Mouse (Mus musculus) cerebellum, postnatal 10 days (tissue): Measurements from ENCODE around the gene Wdr54.

Experiments used
- DNase-seq, 2 experiments: peaks; one replicate each; pipeline ENCODE4 v3.0.0; 2021; ENCODE audit warnings: mixed read lengths in 2 of 2

Wdr54 gene

GRCm38 (mm10) chr6:83156259-83156684 is at the start of gene Wdr54, which contains the start of gene 1700003E16Rik:
TSS of gene Wdr54 (minus strand) at chr6:83156397.
TSS of gene 1700003E16Rik (plus strand) at chr6:83156404.
- peak; percentile 92 to 94 for DNase-seq

GRCm38 (mm10) chr6:83205851-83206250 is 49.7 kb upstream of the Wdr54 start:
- DNase-seq: no peak

DNA sequence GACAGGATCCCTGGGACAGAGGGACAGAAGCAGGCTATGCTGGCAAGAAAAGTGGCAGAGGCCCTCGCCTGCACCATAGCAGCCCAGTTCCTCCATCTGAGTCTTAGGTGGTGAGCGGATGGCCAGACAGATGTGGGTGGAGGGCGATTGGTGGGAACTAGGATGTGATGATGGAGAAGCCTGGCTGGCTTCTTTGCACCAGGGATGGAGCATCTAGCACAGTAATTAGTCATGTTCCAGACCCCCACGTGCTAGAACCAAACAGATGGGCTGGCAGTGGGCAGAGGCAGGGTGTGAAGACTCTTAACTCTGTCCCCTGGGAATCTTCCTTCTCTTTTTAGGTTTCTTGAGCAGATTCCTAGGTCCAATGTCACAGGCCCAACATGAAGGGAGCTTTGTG is 47.1 kb upstream of the Wdr54 start:
- no peak for DNase-seq

DNA sequence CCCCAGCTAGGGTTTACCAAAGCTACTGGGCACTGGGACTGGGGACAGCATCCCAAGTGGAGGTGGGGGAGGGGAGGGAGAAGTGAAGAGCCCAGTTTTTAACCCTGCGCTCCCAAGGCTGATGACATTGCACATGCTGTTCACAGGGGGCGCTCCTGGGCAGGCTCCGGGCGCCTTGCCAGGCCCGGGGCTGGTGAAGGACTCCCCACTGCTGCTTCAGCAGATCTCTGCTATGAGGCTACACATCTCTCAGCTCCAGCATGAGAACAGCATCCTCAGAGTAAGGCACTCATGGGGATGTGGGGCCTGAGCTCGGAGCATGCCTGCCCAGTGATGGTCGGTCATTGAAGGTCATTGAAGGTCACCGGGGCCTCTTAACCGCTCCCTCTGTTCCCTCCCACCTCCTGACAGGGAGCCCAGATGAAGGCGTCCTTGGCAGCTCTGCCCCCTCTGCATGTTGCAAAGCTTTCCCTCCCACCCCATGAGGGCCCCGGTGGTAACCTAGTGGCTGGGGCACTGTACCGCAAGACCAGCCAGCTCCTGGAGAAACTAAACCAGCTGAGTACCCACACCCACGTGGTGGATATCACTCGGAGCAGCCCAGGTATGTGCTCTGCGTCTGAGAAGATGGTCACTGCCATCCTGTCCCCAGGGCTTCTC is 41.3 kb upstream of the Wdr54 start:
- peak; percentile 86 to 87 for DNase-seq

GRCm38 (mm10) chr6:83193571-83193970 is 37.4 kb upstream of the Wdr54 start:
- no peak for DNase-seq

GRCm38 (mm10) chr6:83186946-83187345 is 30.7 kb upstream of the Wdr54 start:
- no peak for DNase-seq

GRCm38 (mm10) chr6:83185895-83186861 is 30.0 kb upstream of the Wdr54 start:
- DNase-seq: peak; percentile 93 to 95

DNA sequence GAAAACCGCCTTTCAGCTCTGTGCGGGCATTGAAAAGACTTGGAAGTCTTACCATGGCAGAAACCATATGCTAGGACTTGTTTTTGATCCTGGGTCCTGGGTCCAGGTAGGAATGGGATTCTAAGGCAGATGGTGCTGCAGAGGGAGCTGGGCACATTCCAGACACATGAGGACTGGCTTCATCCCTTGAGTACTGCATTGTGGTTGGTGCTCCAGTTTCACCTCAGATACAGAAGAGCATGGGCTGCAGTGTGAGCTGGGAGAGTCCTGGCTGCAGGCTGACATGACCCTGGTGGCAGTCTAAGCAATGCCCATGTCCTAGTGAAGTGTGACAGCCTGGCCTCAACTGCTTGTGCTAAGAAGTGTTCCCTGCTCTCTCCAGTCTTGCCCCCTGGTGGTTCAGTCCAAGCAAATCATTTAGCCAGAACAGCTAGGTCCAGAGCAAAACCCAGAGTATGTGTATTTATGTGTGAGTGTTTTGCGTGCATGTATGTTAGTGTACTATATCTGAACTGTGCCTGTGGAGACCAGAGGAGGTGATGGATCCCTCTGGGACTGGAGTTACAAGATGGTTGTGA is 28.8 kb upstream of the Wdr54 start:
- DNase-seq: peak in 1 of 2 experiments; percentile 61

DNA sequence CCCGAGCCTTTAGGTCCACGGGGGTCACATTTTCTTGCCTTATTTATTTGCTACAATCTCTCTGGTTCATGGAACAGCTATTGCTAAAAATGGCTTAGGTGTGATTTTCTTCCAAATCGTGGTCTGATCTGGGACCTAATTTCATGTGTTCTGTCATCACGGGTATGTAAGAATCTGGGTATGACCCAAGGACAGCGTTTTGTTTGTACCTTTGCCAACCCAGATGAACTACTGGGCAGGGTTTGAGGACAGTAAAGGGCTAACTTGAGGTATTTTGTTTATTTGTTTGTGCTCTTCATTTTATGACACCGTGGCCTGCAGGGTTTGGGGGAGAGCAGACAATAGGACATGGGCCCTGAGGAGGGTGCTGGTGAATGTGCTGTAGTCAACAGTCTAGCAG is 24.4 kb upstream of the Wdr54 start:
- DNase-seq: no peak

GRCm38 (mm10) chr6:83179390-83180117 is 23.4 kb upstream of the Wdr54 start:
- peak; percentile 70 to 76 for DNase-seq

DNA sequence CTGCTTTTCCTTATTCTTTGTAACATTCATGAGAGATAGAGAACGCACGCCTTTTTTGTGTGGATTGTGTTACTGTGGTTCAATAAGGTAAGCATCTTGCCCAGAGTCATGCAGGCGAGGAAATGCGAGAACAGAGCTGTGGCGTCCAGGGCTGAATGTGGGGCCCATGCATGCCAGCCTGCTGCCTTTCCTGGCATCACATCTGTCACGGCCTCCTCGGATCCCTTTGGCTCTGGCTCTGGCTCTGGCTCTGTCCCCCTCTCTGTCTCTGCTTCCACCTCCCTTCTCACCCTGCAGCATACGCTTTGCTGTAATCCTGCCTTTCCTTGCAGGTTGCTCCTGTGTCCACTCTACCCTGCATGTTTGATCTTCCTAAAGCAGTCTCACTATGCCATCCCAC is 19.8 kb upstream of the Wdr54 start:
- DNase-seq: peak; percentile 48 to 69

GRCm38 (mm10) chr6:83172240-83172920 is 16.2 kb upstream of the Wdr54 start:
- no peak for DNase-seq

- DNase-seq: no peak
Observed at GRCm38 (mm10) chr6:83171063-83171462, 14.9 kb upstream of the Wdr54 start.

DNA sequence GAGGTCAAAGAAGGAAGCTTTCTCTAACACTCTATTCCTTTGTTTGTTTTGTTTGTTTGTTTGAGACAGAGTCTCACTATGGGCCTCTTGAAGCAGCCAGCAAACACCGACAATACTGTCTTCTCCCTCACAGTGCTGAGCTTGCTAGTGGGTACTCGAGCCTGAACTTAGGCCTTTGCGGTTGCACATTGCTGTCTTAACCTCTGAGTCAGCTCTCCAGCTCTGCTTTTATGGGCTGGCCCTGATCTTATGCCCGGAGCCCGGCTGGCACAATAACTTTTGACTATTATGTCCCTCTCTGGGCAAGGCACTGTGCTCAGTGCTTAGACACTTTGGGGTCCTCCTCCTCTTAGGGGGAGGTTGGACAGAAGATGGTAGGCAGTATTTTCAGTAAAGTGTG is 13.7 kb upstream of the Wdr54 start:
- no peak for DNase-seq

GRCm38 (mm10) chr6:83166243-83166630 is 10.0 kb upstream of the Wdr54 start:
- no peak for DNase-seq

- DNase-seq: peak; percentile 98
Observed at GRCm38 (mm10) chr6:83165607-83166242, 9.5 kb upstream of the Wdr54 start, which contains the start of gene Dctn1. TSS of gene Dctn1 (plus strand) at chr6:83165920.

DNA sequence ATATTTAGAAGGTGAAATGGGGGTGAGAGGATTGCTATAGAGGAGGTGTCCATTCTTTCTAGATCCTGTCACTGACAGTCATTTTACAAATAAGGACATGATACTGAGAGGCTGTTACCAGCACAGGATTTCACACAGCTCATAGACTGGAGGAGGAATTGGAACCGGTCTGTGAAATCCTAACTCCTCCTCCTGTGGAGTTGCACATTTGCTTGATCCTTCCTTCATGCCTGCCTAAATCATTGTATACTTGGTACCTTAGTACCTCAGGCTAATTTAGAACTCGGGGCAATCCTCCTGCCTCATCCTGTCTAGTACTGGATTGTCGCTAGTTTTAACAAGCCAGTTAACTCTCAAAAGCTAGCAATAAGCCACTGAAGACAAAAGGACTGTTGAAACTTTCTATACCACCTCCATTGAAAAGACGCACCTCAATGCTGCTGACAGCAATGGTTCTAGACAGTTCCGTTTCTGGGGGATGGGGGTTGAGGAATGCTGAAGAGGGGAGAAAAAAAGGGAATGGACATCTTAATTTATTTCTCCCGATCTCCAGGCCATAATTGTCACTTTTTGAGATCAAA is 8.9 kb upstream of the Wdr54 start:
- no peak for DNase-seq

DNA sequence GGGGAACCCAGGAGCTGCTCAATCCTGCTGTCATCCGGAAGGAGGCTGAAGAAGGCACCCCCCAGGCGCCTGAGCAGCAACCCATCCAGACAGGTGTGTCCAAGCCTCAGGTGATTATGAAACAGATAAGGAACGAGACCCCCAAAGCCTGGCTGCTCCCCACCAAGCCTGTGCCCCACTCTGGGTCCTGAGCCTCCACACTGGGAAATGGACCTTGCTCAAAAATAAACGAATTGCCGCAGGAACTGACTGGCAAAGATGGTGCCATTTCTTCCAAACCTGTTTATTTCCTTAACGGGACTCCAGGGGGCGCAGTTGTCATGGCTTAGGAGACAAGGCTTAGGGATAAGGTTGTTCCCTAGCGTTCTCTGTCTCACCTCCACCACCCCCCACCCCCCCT is 6.5 kb upstream of the Wdr54 start:
- peak; percentile 84 to 89 for DNase-seq

DNA sequence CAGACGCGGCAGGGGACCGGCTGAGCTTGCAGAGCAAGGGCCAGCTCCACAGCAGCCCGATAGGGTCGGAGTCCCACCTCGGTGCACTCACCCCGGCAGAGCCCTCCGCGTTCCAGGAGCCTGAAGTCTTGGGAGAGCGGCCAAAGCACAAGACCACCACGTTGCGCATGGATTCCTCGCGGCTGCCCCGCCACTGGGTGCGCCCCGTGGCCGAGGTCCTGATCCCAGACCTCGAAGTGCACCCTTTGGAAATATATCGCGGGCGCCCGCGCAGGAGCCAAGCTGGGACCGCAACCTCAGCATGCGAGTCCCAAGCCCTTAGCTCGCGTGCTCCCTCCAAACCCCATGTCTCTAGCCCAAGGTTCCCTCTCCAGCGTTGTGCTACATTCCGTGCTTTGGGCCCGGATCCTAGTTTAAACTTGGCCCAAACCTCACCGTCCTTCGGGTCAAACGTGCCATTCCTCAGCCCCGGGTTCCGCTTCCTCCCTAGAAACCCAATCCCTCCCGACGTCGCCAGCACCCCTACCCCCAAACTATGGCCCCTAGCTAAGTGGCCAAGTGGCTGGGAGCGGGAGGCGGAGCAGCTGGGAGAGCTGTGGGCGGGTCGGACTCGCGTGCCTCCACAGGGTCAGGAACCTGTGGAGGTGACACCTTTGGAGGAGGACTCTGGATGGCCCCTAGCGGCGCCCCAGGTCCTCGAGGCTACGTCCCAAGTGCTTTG is 5.9 kb upstream of the Wdr54 start:
- DNase-seq: peak; percentile 40 to 41

- no peak for DNase-seq
Observed at GRCm38 (mm10) chr6:83161442-83161841, 5.2 kb upstream of the Wdr54 start.
